Mouse (Mus musculus) lung, adult 2 months (tissue): ENCODE data around the gene Nfkb1. TPM values are rescaled to one million over a fixed set of nuclear protein-coding genes. Genes with fewer than 3 reads are reported as not detected.

ENCODE experiments used
- DNase-seq: peaks from one replicate; pipeline ENCODE4 v3.0.0; 2022
- H3K4me1 ChIP-seq: fragments of 200-500 bp; 2 replicates; pipeline ENCODE4 v1.6.1; 2011; ENCODE audit warnings: low read length; ENCODE audit not compliant: control insufficient read depth, insufficient read depth
- H3K4me3 ChIP-seq: fragments of 200-500 bp; replicated peaks from 2 replicates; pipeline ENCODE3; 2011; ENCODE audit warnings: low read depth, mild to moderate bottlenecking, control low read depth, low read length; ENCODE audit errors: extremely low read depth
- CTCF ChIP-seq: fragments of 200-500 bp; IDR thresholded peaks from 2 replicates; pipeline ENCODE4 v1.5.1; 2011; ENCODE audit warnings: mild to moderate bottlenecking, low read length, control low read depth; ENCODE audit not compliant: insufficient read depth
- POLR2A ChIP-seq: fragments of 200-500 bp; IDR thresholded peaks from 2 replicates; pipeline ENCODE4 v1.6.1; 2011; ENCODE audit warnings: low read depth, mild to moderate bottlenecking, control low read depth, low read length, borderline replicate concordance; ENCODE audit errors: extremely low read depth
- WGBS: fragments of 180-500 bp; shearing (Covaris S2); methylation state at CpG from one replicate; pipeline ENCODE4 v1.1.7; 2018; 5-methylcytosine and 5-hydroxymethylcytosine counted together
- polyA plus RNA-seq: library from polyadenylated mRNA; depleted of rRNA; stranded (reverse); fragments of >200 nt; gene quantifications from 2 replicates; pipeline ENCODE4 v1.2.3, GENCODE M21; 2012

Gene Nfkb1
- polyA plus RNA-seq, 1 experiment = 126 TPM

GRCm38 (mm10) chr3:135688970-135689772 is 2.2 kb downstream of the Nfkb1 start:
- Histone ChIP-seq H3K4me1 (peaks cover 15% of the 10 kb centered on the region), H3K4me3 (peak overlapping the region; percentile 10)
- no peak for DNase-seq
- no peak for TF ChIP-seq POLR2A
- TF ChIP-seq CTCF = no peak
- WGBS = 19% methylated on average over 11 of the region's 11 CpGs

GRCm38 (mm10) chr3:135687965-135688364 is 3.4 kb downstream of the Nfkb1 start:
- WGBS = 63% methylated on average over 9 of the region's 9 CpGs
- no peak for DNase-seq

GRCm38 (mm10) chr3:135686419-135686818 is 4.9 kb downstream of the Nfkb1 start:
- DNase-seq = no peak
- peaks cover 26% of the 10 kb centered on the region for H3K4me1 ChIP-seq
- H3K4me3 ChIP-seq = no peak overlapping the region
- TF ChIP-seq POLR2A (no peak), CTCF (no peak)
- WGBS = 59% methylated on average over 5 of the region's 5 CpGs

More at GRCm38 (mm10) chr3:135687965-135688364, 3.4 kb downstream of the Nfkb1 start:
- TF ChIP-seq POLR2A = no peak
- no peak for TF ChIP-seq CTCF
- Histone ChIP-seq H3K4me3 (no peak overlapping the region), H3K4me1 (peaks cover 17% of the 10 kb centered on the region)

- 35% methylated on average over 6 of the region's 6 CpGs for WGBS
- no peak for DNase-seq
- H3K4me3 ChIP-seq = no peak overlapping the region
- no peak for TF ChIP-seq CTCF
- H3K4me1 ChIP-seq = peaks cover 32% of the 10 kb centered on the region
These were observed 8.1 kb downstream of the Nfkb1 start for GRCm38 (mm10) chr3:135683275-135683674.

- H3K4me1 ChIP-seq = peaks cover 28% of the 10 kb centered on the region
- no peak overlapping the region for H3K4me3 ChIP-seq
- no peak for DNase-seq
- TF ChIP-seq CTCF (no peak), POLR2A (no peak)
- WGBS = 39% methylated on average over 3 of the region's 3 CpGs
These were observed 9.1 kb downstream of the Nfkb1 start for GRCm38 (mm10) chr3:135682240-135682639.

- WGBS = 27% methylated on average over 8 of the region's 8 CpGs
- Histone ChIP-seq H3K4me1 (peaks cover 31% of the 10 kb centered on the region), H3K4me3 (no peak overlapping the region)
- no peak for TF ChIP-seq CTCF
- DNase-seq = no peak
These were observed 10.0 kb downstream of the Nfkb1 start for GRCm38 (mm10) chr3:135681272-135681783.

- H3K4me3 ChIP-seq = no peak overlapping the region
- 81% methylated on average over 6 of the region's 6 CpGs for WGBS
- no peak for DNase-seq
- H3K4me1 ChIP-seq = peaks cover 35% of the 10 kb centered on the region
- TF ChIP-seq CTCF (no peak), POLR2A (no peak)
These were observed 11.0 kb downstream of the Nfkb1 start for GRCm38 (mm10) chr3:135680213-135680843.

- no peak overlapping the region for H3K4me3 ChIP-seq
- TF ChIP-seq POLR2A (no peak), CTCF (no peak)
- no peak for DNase-seq
- WGBS = 53% methylated on average over 5 of the region's 5 CpGs
- peaks cover 40% of the 10 kb centered on the region for H3K4me1 ChIP-seq
These were observed 14.3 kb downstream of the Nfkb1 start for GRCm38 (mm10) chr3:135677064-135677463.

GRCm38 (mm10) chr3:135676364-135676763 is 15.0 kb downstream of the Nfkb1 start:
- no peak overlapping the region for H3K4me3 ChIP-seq
- TF ChIP-seq POLR2A = no peak
- no peak for TF ChIP-seq CTCF
- 52% methylated on average over 2 of the region's 2 CpGs for WGBS
- no peak for DNase-seq
- H3K4me1 ChIP-seq = peaks cover 34% of the 10 kb centered on the region

- no peak for DNase-seq
- H3K4me3 ChIP-seq = no peak overlapping the region
- no peak for TF ChIP-seq CTCF
- no peak for TF ChIP-seq POLR2A
- WGBS = 65% methylated on average over 5 of the region's 5 CpGs
- H3K4me1 ChIP-seq = peaks cover 29% of the 10 kb centered on the region
These were observed 15.9 kb downstream of the Nfkb1 start for GRCm38 (mm10) chr3:135675480-135675879.
